Mouse (Mus musculus): ENCODE measurements around the gene Dnah2. TPM values are rescaled to one million over a fixed set of nuclear protein-coding genes. Genes with fewer than 3 reads are reported as not detected.

Gene Dnah2
- polyA plus RNA-seq, 1 experiment from 2014 or later = 0.36 TPM

DNA sequence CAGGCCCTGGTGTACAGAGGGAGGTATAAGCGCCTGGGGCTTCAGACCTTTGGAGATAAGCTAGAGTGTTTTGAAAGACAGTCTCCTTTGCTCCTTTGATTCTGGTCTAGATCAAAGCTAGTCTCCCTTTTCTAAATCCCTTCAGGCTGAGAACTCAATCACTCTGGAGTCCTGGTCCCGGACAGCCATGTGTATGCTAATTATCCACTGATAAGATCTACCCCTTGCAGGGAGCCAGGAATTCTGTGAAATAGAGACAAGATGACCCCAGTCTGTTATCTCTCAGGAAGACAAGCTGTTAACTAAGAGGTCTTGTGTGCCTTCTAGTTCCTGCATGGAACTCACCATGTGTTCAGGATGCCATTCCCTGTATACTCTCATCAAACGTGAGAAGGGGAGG, 111.6 kb downstream of the Dnah2 start:
- no peaks in the 10 kb centered on the region for H3K36me3 ChIP-seq (ENCODE audit: control insufficient read depth, insufficient read depth, low read length)
- no peak overlapping the region for H3K4me2 ChIP-seq (ENCODE audit: low read length)
- peaks cover under 1 to 3% of the 10 kb centered on the region in 2 experiments; a peak in 3 of 4 replicates for H3K4me1 ChIP-seq (ENCODE audit: control insufficient read depth in 2 of 2, insufficient read depth in 2 of 2, low read length in 2 of 2)
- no peak overlapping the region for H3K4me3 ChIP-seq (ENCODE audit: control insufficient read depth in 1 of 2, insufficient read depth in 1 of 2, low read depth in 1 of 2, low read length in 2 of 2)
- H3K9me3 ChIP-seq (ENCODE audit: control insufficient read depth, low read length) = no peaks in the 10 kb centered on the region
- H3K27me3 ChIP-seq (ENCODE audit: control insufficient read depth, insufficient read depth, low read length) = peaks cover 4% of the 10 kb centered on the region; the same call in 1 of the 2 replicates
- no peak overlapping the region for H3K27ac ChIP-seq (replicated peaks in 1 of 2; ENCODE audit: control insufficient read depth in 1 of 2, insufficient read depth in 1 of 2, low read depth in 2 of 2, low read length in 2 of 2)
- WGBS = 29% methylated on average over 3 of the region's 3 CpGs
- no peak overlapping the region for H3K9ac ChIP-seq (ENCODE audit: low read length)
- ATAC-seq (ENCODE audit: insufficient number of reproducible peaks, insufficient read depth, low FRiP score, low read depth) = no peak

DNA sequence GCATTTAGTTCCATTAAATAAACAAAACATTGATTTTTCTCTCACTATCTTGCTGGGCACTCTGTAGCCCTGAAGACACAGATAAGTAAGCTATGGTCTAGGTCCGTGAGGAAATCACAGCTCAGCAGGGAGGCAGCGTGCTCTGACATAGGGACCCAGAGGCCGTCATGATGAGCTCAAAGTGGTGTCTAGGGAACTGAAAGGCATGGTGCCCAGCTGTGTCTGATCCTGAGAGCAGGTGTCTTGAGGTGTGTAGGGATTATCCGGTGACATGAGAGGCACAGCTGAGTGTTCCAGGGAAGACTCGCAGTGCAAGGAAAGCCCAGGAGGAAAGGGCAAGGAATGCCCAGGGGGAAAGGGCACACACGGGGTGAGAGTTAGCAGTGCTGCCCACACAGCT, 115.7 kb downstream of the Dnah2 start:
- H3K27me3 ChIP-seq (ENCODE audit: control insufficient read depth, insufficient read depth, low read length) = peaks cover 4% of the 10 kb centered on the region; the same call in 1 of the 2 replicates
- no peaks in the 10 kb centered on the region for H3K36me3 ChIP-seq (ENCODE audit: control insufficient read depth, insufficient read depth, low read length)
- peaks cover 4 to 12% of the 10 kb centered on the region in 2 experiments; a peak in 3 of 4 replicates for H3K4me1 ChIP-seq (ENCODE audit: control insufficient read depth in 2 of 2, insufficient read depth in 2 of 2, low read length in 2 of 2)
- H3K4me3 ChIP-seq (ENCODE audit: control insufficient read depth in 1 of 2, insufficient read depth in 1 of 2, low read depth in 1 of 2, low read length in 2 of 2) = no peak overlapping the region
- H3K27ac ChIP-seq (replicated peaks in 1 of 2; ENCODE audit: control insufficient read depth in 1 of 2, insufficient read depth in 1 of 2, low read depth in 2 of 2, low read length in 2 of 2) = no peak overlapping the region
- H3K4me2 ChIP-seq (ENCODE audit: low read length) = no peak overlapping the region
- WGBS = 59% methylated on average over 6 of the region's 6 CpGs
- H3K9me3 ChIP-seq (ENCODE audit: control insufficient read depth, low read length) = no peaks in the 10 kb centered on the region
- no peak for ATAC-seq (ENCODE audit: insufficient number of reproducible peaks, insufficient read depth, low FRiP score, low read depth)
- no peak overlapping the region for H3K9ac ChIP-seq (ENCODE audit: low read length)

DNA sequence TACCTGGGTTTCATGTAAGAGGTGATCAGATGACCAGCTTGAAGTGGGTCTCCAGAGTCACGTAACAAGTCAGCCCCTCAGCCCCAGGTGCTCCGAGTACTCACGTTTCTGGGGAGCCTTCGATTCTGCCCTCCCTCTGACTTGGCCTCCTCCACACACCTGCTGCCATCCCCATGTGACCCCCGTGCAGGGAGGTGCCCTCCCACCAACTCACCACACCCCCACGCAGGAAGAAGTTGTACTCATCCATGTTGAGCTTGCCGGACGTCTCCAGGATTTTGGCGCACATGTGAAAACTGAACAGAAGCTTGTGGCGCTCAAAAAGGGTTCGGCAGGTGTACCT, 116.3 kb downstream of the Dnah2 start:
- whole genome bisulfite sequencing = 72% methylated on average over 11 of the region's 11 CpGs
- no peaks in the 10 kb centered on the region for H3K9me3 ChIP-seq (ENCODE audit: control insufficient read depth, low read length)
- H3K36me3 ChIP-seq (ENCODE audit: control insufficient read depth, insufficient read depth, low read length) = no peaks in the 10 kb centered on the region
- peaks cover 4% of the 10 kb centered on the region; the same call in 1 of the 2 replicates for H3K27me3 ChIP-seq (ENCODE audit: control insufficient read depth, insufficient read depth, low read length)
- no peak overlapping the region for H3K4me3 ChIP-seq (ENCODE audit: control insufficient read depth in 1 of 2, insufficient read depth in 1 of 2, low read depth in 1 of 2, low read length in 2 of 2)
- ATAC-seq (ENCODE audit: insufficient number of reproducible peaks, insufficient read depth, low FRiP score, low read depth) = no peak
- H3K4me2 ChIP-seq (ENCODE audit: low read length) = no peak overlapping the region
- no peak overlapping the region for H3K27ac ChIP-seq (replicated peaks in 1 of 2; ENCODE audit: control insufficient read depth in 1 of 2, insufficient read depth in 1 of 2, low read depth in 2 of 2, low read length in 2 of 2)
- H3K9ac ChIP-seq (ENCODE audit: low read length) = no peak overlapping the region
- H3K4me1 ChIP-seq (ENCODE audit: control insufficient read depth in 2 of 2, insufficient read depth in 2 of 2, low read length in 2 of 2) = peaks cover 4 to 12% of the 10 kb centered on the region in 2 experiments; a peak in 3 of 4 replicates

DNA sequence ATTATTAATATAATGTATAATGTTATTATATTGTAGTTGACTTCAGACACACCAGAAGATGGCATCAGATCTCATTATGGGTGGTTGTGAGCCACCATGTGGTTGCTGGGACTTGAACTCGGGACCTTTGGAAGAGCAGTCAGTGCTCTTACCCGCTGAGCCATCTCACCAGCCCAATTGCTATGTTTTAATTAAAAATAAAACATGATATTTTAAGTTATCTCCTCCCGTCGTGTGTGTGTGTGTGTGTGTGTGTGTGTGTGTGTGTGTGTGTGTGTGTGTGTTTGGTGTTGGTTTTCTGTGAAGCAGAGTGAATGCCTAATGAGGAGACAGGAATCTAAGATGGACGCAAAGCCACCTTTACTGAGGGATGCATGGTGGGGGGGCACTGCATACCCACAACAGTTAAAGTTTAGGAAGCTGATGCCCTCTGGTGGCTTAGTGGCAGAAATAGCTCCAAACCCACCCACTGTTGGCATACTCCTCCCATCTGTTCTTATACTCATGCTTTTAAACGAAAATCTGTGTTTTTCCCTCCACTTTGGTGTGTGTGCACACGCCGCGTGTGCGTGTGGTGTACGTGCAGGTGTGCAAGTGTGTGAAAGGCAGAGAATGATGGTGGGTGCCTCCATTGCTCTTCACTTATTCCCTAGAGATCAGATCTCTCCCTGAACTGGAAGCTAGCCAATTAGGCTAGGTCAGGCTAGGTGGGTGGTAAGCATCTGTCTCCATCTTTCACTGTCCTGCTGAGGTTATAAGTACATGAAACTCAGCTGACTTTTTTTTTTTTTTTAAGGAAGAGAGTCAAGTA, 116.9 kb downstream of the Dnah2 start:
- Histone ChIP-seq H3K36me3 (ENCODE audit: control insufficient read depth, insufficient read depth, low read length) (no peaks in the 10 kb centered on the region), H3K9ac (ENCODE audit: low read length) (no peak overlapping the region), H3K27ac (replicated peaks in 1 of 2; ENCODE audit: control insufficient read depth in 1 of 2, insufficient read depth in 1 of 2, low read depth in 2 of 2, low read length in 2 of 2) (no peak overlapping the region), H3K4me3 (ENCODE audit: control insufficient read depth in 1 of 2, insufficient read depth in 1 of 2, low read depth in 1 of 2, low read length in 2 of 2) (no peak overlapping the region), H3K4me2 (ENCODE audit: low read length) (no peak overlapping the region), H3K4me1 (ENCODE audit: control insufficient read depth in 2 of 2, insufficient read depth in 2 of 2, low read length in 2 of 2) (peaks cover 4 to 12% of the 10 kb centered on the region in 2 experiments; a peak in 3 of 4 replicates), H3K27me3 (ENCODE audit: control insufficient read depth, insufficient read depth, low read length) (peaks cover 4% of the 10 kb centered on the region; the same call in 1 of the 2 replicates), H3K9me3 (ENCODE audit: control insufficient read depth, low read length) (no peaks in the 10 kb centered on the region)
- WGBS = 34% methylated on average over 11 of the region's 11 CpGs
- ATAC-seq (ENCODE audit: insufficient number of reproducible peaks, insufficient read depth, low FRiP score, low read depth) = peak; percentile 51

DNA sequence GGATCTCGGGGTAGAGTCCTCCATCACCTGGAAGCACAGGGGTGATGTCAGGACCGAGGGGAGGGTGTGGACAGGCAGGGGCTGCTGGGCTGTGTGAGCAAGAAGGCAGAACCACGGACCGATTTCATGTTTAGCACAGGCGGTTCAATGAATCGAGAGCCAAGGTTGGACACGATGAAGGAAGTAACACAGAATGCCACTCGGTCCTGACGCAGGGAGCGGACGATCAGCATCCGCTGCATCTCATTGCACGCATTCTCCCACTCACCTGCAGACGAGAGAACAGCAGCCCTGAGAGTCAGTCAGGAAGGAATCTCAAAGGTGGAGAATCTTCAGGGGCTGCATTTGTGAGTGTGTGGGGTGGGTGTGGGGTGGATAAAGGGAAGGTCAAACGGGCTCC, 118.3 kb downstream of the Dnah2 start:
- 87% methylated on average over 15 of the region's 15 CpGs for WGBS
- no peak overlapping the region for H3K4me3 ChIP-seq (ENCODE audit: control insufficient read depth in 1 of 2, insufficient read depth in 1 of 2, low read depth in 1 of 2, low read length in 2 of 2)
- H3K9me3 ChIP-seq (ENCODE audit: control insufficient read depth, low read length) = no peaks in the 10 kb centered on the region
- H3K27ac ChIP-seq (replicated peaks in 1 of 2; ENCODE audit: control insufficient read depth in 1 of 2, insufficient read depth in 1 of 2, low read depth in 2 of 2, low read length in 2 of 2) = no peak overlapping the region
- peaks cover 4 to 12% of the 10 kb centered on the region in 2 experiments; a peak in 3 of 4 replicates for H3K4me1 ChIP-seq (ENCODE audit: control insufficient read depth in 2 of 2, insufficient read depth in 2 of 2, low read length in 2 of 2)
- H3K27me3 ChIP-seq (ENCODE audit: control insufficient read depth, insufficient read depth, low read length) = no peaks in the 10 kb centered on the region
- ATAC-seq (ENCODE audit: insufficient number of reproducible peaks, insufficient read depth, low FRiP score, low read depth) = no peak
- no peaks in the 10 kb centered on the region for H3K36me3 ChIP-seq (ENCODE audit: control insufficient read depth, insufficient read depth, low read length)
- H3K9ac ChIP-seq (ENCODE audit: low read length) = no peak overlapping the region
- no peak overlapping the region for H3K4me2 ChIP-seq (ENCODE audit: low read length)

DNA sequence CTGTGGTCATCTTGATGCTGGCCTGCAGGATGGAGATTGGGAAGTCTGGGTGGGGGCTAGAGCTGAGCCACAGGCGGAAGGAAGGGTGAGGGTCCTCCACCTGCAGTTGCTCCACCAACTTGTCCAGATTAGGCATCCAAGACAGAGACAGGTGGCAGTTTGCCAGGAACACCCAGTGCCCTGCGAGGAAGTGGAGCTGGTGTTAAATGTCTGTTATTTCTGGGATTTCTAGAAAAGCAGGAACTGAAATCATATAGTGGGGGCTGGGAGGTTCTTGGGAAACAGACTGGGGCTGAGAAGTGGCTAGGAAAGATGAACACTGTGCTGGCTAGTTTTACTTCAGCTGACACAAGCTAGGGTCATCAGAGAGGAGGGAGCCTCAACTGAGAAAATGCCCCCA, 119.6 kb downstream of the Dnah2 start:
- H3K4me2 ChIP-seq (ENCODE audit: low read length) = no peak overlapping the region
- peaks cover 4 to 12% of the 10 kb centered on the region in 2 experiments; a peak in 3 of 4 replicates for H3K4me1 ChIP-seq (ENCODE audit: control insufficient read depth in 2 of 2, insufficient read depth in 2 of 2, low read length in 2 of 2)
- H3K36me3 ChIP-seq (ENCODE audit: control insufficient read depth, insufficient read depth, low read length) = no peaks in the 10 kb centered on the region
- 20% methylated on average over 2 of the region's 2 CpGs for WGBS
- no peaks in the 10 kb centered on the region for H3K9me3 ChIP-seq (ENCODE audit: control insufficient read depth, low read length)
- H3K27me3 ChIP-seq (ENCODE audit: control insufficient read depth, insufficient read depth, low read length) = no peaks in the 10 kb centered on the region
- H3K27ac ChIP-seq (replicated peaks in 1 of 2; ENCODE audit: control insufficient read depth in 1 of 2, insufficient read depth in 1 of 2, low read depth in 2 of 2, low read length in 2 of 2) = no peak overlapping the region
- no peak overlapping the region for H3K4me3 ChIP-seq (ENCODE audit: control insufficient read depth in 1 of 2, insufficient read depth in 1 of 2, low read depth in 1 of 2, low read length in 2 of 2)
- ATAC-seq (ENCODE audit: insufficient number of reproducible peaks, insufficient read depth, low FRiP score, low read depth) = no peak
- no peak overlapping the region for H3K9ac ChIP-seq (ENCODE audit: low read length)

DNA sequence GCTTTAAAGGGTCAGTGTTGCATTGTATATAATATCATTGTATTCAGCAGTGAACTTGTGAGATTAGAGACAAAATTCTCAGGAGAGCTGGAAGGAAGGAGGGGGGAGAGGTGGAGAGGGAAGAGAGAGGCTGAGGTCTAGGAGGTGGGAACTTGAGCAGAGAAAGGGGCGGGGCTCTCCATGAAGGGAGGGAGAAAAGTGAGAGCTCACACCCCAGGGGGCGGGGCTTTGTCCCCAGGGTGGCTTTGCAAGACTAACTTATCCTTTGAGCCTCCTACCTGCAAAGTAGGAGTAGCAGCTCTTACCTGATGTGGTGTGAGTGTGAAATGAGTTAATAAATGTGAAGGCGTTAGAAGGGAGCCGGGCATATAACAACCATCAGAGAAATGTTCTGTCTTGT, 120.2 kb downstream of the Dnah2 start:
- WGBS = 19% methylated on average over 4 of the region's 4 CpGs
- H3K9ac ChIP-seq (ENCODE audit: low read length) = no peak overlapping the region
- peaks cover 4 to 12% of the 10 kb centered on the region in 2 experiments; a peak in 3 of 4 replicates for H3K4me1 ChIP-seq (ENCODE audit: control insufficient read depth in 2 of 2, insufficient read depth in 2 of 2, low read length in 2 of 2)
- H3K36me3 ChIP-seq (ENCODE audit: control insufficient read depth, insufficient read depth, low read length) = no peaks in the 10 kb centered on the region
- H3K27ac ChIP-seq (replicated peaks in 1 of 2; ENCODE audit: control insufficient read depth in 1 of 2, insufficient read depth in 1 of 2, low read depth in 2 of 2, low read length in 2 of 2) = no peak overlapping the region
- no peak for ATAC-seq (ENCODE audit: insufficient number of reproducible peaks, insufficient read depth, low FRiP score, low read depth)
- H3K9me3 ChIP-seq (ENCODE audit: control insufficient read depth, low read length) = no peaks in the 10 kb centered on the region
- no peak overlapping the region for H3K4me3 ChIP-seq (ENCODE audit: control insufficient read depth in 1 of 2, insufficient read depth in 1 of 2, low read depth in 1 of 2, low read length in 2 of 2)
- H3K4me2 ChIP-seq (ENCODE audit: low read length) = no peak overlapping the region
- H3K27me3 ChIP-seq (ENCODE audit: control insufficient read depth, insufficient read depth, low read length) = no peaks in the 10 kb centered on the region
